Mouse (Mus musculus) lung, postnatal 10 days (tissue): ENCODE results near the gene Syt17.
A peak's percentile ranks its signal among the peaks of the same experiment; 100 is the strongest.

ENCODE experiments used
- DNase-seq: peaks from one replicate; pipeline ENCODE4 v3.0.0; 2021

Gene Syt17

GRCm38 (mm10) chr7:118448134-118448967 is at the start of gene Syt17:
Gene Syt17 (minus strand): TSS chr7:118448222.
- peak; percentile 82 for DNase-seq

- no peak for DNase-seq
Observed at GRCm38 (mm10) chr7:118494892-118495579, 47.0 kb upstream of the Syt17 start.

- peak; percentile 60 for DNase-seq
Observed at GRCm38 (mm10) chr7:118493892-118494291, 45.9 kb upstream of the Syt17 start.

- peak; percentile 93 for DNase-seq
Observed at GRCm38 (mm10) chr7:118491431-118492147, 43.6 kb upstream of the Syt17 start, which contains the start of gene Itpripl2. Gene Itpripl2 (minus strand): TSS chr7:118491975.

GRCm38 (mm10) chr7:118490666-118491430 is 42.8 kb upstream of the Syt17 start:
- DNase-seq = peak; percentile 61

- DNase-seq = no peak
Observed at GRCm38 (mm10) chr7:118489706-118490665, 42.0 kb upstream of the Syt17 start.

GRCm38 (mm10) chr7:118488060-118488664 is 40.1 kb upstream of the Syt17 start:
- DNase-seq = peak; percentile 40

GRCm38 (mm10) chr7:118486917-118487316 is 38.9 kb upstream of the Syt17 start:
- DNase-seq = no peak

GRCm38 (mm10) chr7:118483996-118484395 is 36.0 kb upstream of the Syt17 start:
- DNase-seq = no peak

GRCm38 (mm10) chr7:118482001-118482400 is 34.0 kb upstream of the Syt17 start:
- no peak for DNase-seq

- no peak for DNase-seq
Observed at GRCm38 (mm10) chr7:118481047-118481810, 33.2 kb upstream of the Syt17 start.

GRCm38 (mm10) chr7:118480160-118480709 is 32.2 kb upstream of the Syt17 start:
- no peak for DNase-seq

GRCm38 (mm10) chr7:118478835-118479312 is 30.9 kb upstream of the Syt17 start:
- peak; percentile 71 for DNase-seq

- no peak for DNase-seq
Observed at GRCm38 (mm10) chr7:118476428-118476827, 28.4 kb upstream of the Syt17 start.

- DNase-seq = peak; percentile 57
Observed at GRCm38 (mm10) chr7:118475008-118475705, 27.1 kb upstream of the Syt17 start.

- DNase-seq = no peak
Observed at GRCm38 (mm10) chr7:118472886-118473285, 24.9 kb upstream of the Syt17 start.

- DNase-seq = no peak
Observed at GRCm38 (mm10) chr7:118468060-118468459, 20.0 kb upstream of the Syt17 start.

- DNase-seq = peak; percentile 53
Observed at GRCm38 (mm10) chr7:118464432-118464831, 16.4 kb upstream of the Syt17 start.
